Mouse (Mus musculus): ENCODE data around the gene Pla2g3.

GRCm38 (mm10) chr11:3515637-3516036, 27.6 kb downstream of the Pla2g3 start:
- TF ChIP-seq POLR2A (IDR thresholded peaks at IDR 0.05; ENCODE audit: low read depth, low read length) (no peak), CTCF (conservative IDR thresholded peaks at IDR 0.05; ENCODE audit: insufficient read depth, insufficient read length, low read depth, low read length) (no peak)

Measured in kidney, adult 2 months (tissue).